Mouse (Mus musculus) liver, postnatal 0 days (tissue): ENCODE measurements around the gene Pygo1. TPM values are rescaled to one million over a fixed set of nuclear protein-coding genes. Genes with fewer than 3 reads are reported as not detected.

Source experiments
- ATAC-seq: fragments of 200-750 bp; cut with Nextera tagmentation; 2 replicates; pipeline ENCODE4 v1.8.0; 2017; ENCODE audit warnings: mild to moderate bottlenecking, moderate library complexity
- DNase-seq: peaks from one replicate; pipeline ENCODE4 v3.0.0-alpha.2; 2016
- H3K27ac ChIP-seq: fragments of 300-500 bp; sonication (generic); 2 replicates; pipeline ENCODE4 v1.5.1; 2014; ENCODE audit warnings: antibody characterized with exemption, moderate library complexity, mild to moderate bottlenecking, low read depth
- H3K27me3 ChIP-seq: fragments of 300-500 bp; sonication (generic); 2 replicates; pipeline ENCODE4 v1.6.1; 2014; ENCODE audit warnings: low read length, control low read depth, mixed read lengths; ENCODE audit not compliant: insufficient read depth
- H3K36me3 ChIP-seq: fragments of 300-500 bp; sonication (generic); replicated peaks from 2 replicates; pipeline ENCODE4 v1.6.1; 2014; ENCODE audit warnings: mild to moderate bottlenecking, control low read depth, low read length, moderate library complexity, mixed read lengths; ENCODE audit not compliant: insufficient read depth
- H3K4me1 ChIP-seq: fragments of 300-500 bp; sonication (generic); 2 replicates; pipeline ENCODE4 v1.6.1; 2014; ENCODE audit warnings: antibody characterized with exemption, mild to moderate bottlenecking, control low read depth; ENCODE audit not compliant: insufficient read depth
- H3K4me2 ChIP-seq: fragments of 300-500 bp; sonication (generic); 2 replicates; pipeline ENCODE4 v1.6.1; 2014; ENCODE audit warnings: low read depth, mild to moderate bottlenecking, low read length, moderate library complexity, mixed read lengths
- H3K4me3 ChIP-seq: fragments of 300-500 bp; sonication (generic); 2 replicates; pipeline ENCODE4 v1.5.1; 2014; ENCODE audit warnings: low read depth, low read length
- H3K9ac ChIP-seq: fragments of 300-500 bp; sonication (generic); replicated peaks from 2 replicates; pipeline ENCODE4 v1.6.1; 2014; ENCODE audit warnings: mild to moderate bottlenecking, moderate library complexity
- H3K9me3 ChIP-seq: fragments of 300-500 bp; sonication (generic); 2 replicates; pipeline ENCODE4 v1.6.1; 2016; ENCODE audit warnings: mild to moderate bottlenecking, control low read depth, low read length, mixed read lengths
- CTCF ChIP-seq: sonication (generic); IDR thresholded peaks from 2 replicates; pipeline ENCODE4 v1.5.1; 2016; ENCODE audit warnings: antibody characterized with exemption, low read depth
- EP300 ChIP-seq: IDR thresholded peaks from 2 replicates; pipeline ENCODE4 v1.6.1; 2016; ENCODE audit warnings: antibody characterized with exemption, low read depth, mild to moderate bottlenecking
- WGBS: fragments of 180-500 bp; shearing (Covaris S2); extraction: QIAGEN DNeasy Blood & Tissue Kit; methylation state at CpG from one replicate; pipeline ENCODE4 v1.1.7; 2014; ENCODE audit not compliant: insufficient replicate concordance; 5-methylcytosine and 5-hydroxymethylcytosine counted together
- polyA plus RNA-seq: library from polyadenylated mRNA; unstranded; fragments of >200 nt; fragmentation: Nextera tagmentation; extraction: Ambion mirVana; gene quantifications from 2 replicates; pipeline ENCODE4 v1.2.1, GENCODE M21; 2015

Gene Pygo1
- polyA plus RNA-seq, 1 experiment from 2014 or later = 0.06 TPM

GRCm38 (mm10) chr9:72881026-72881768 lies 44.2 kb upstream of the Pygo1 start:
- peak overlapping the region; percentile 36; the same call in 1 of the 2 replicates for H3K4me2 ChIP-seq
- 16% methylated on average over 15 of the region's 15 CpGs for WGBS

GRCm38 (mm10) chr9:72883940-72884339 lies 41.5 kb upstream of the Pygo1 start:
- no peak overlapping the region for H3K4me3 ChIP-seq
- no peak overlapping the region for H3K9ac ChIP-seq
- H3K27ac ChIP-seq = no peak overlapping the region
- TF ChIP-seq CTCF = peak; percentile 87
- TF ChIP-seq EP300 = no peak
- no peaks in the 10 kb centered on the region for H3K36me3 ChIP-seq
- no peaks in the 10 kb centered on the region for H3K27me3 ChIP-seq
- peak; percentile 33 for DNase-seq
- no peaks in the 10 kb centered on the region for H3K9me3 ChIP-seq
- no peak overlapping the region for H3K4me2 ChIP-seq
- WGBS = 12% methylated on average over 3 of the region's 3 CpGs
- peaks cover 10% of the 10 kb centered on the region for H3K4me1 ChIP-seq
- ATAC-seq = peak; percentile 63

More at GRCm38 (mm10) chr9:72881026-72881768, 44.2 kb upstream of the Pygo1 start:
- Histone ChIP-seq H3K9ac (no peak overlapping the region), H3K36me3 (no peaks in the 10 kb centered on the region), H3K27ac (peak overlapping the region; percentile 44), H3K4me3 (no peak overlapping the region), H3K27me3 (no peaks in the 10 kb centered on the region), H3K4me1 (peaks cover 10% of the 10 kb centered on the region), H3K9me3 (no peaks in the 10 kb centered on the region)
- no peak; the same call in 1 of the 2 replicates for TF ChIP-seq EP300
- DNase-seq (peak; percentile 56), ATAC-seq (peak; percentile 84)

GRCm38 (mm10) chr9:72889777-72890176 lies 35.7 kb upstream of the Pygo1 start:
- DNase-seq = no peak
- no peaks in the 10 kb centered on the region for H3K9me3 ChIP-seq
- TF ChIP-seq EP300 = no peak
- TF ChIP-seq CTCF = peak; percentile 56
- H3K9ac ChIP-seq = no peak overlapping the region
- no peaks in the 10 kb centered on the region for H3K36me3 ChIP-seq
- no peaks in the 10 kb centered on the region for H3K4me1 ChIP-seq
- WGBS = 65% methylated on average over 1 of the region's 1 CpGs
- no peaks in the 10 kb centered on the region for H3K27me3 ChIP-seq
- H3K4me2 ChIP-seq = no peak overlapping the region
- no peak overlapping the region for H3K27ac ChIP-seq
- H3K4me3 ChIP-seq = no peak overlapping the region
- ATAC-seq = no peak

- H3K4me2 ChIP-seq = no peak overlapping the region
- no peak for ATAC-seq
- DNase-seq = no peak
- H3K4me1 ChIP-seq = no peaks in the 10 kb centered on the region
- H3K27ac ChIP-seq = no peak overlapping the region
- no peak overlapping the region for H3K9ac ChIP-seq
- TF ChIP-seq EP300 (no peak), CTCF (no peak)
- WGBS = 80% methylated on average over 10 of the region's 10 CpGs
- H3K4me3 ChIP-seq = no peak overlapping the region
- H3K27me3 ChIP-seq = no peaks in the 10 kb centered on the region
- no peaks in the 10 kb centered on the region for H3K36me3 ChIP-seq
- H3K9me3 ChIP-seq = no peaks in the 10 kb centered on the region
Measured at GRCm38 (mm10) chr9:72890499-72891085, 34.9 kb upstream of the Pygo1 start.

GRCm38 (mm10) chr9:72892761-72893160 lies 32.7 kb upstream of the Pygo1 start:
- WGBS = 83% methylated on average over 5 of the region's 5 CpGs
- Histone ChIP-seq H3K9ac (no peak overlapping the region), H3K4me2 (no peak overlapping the region), H3K4me3 (no peak overlapping the region), H3K36me3 (no peaks in the 10 kb centered on the region), H3K27ac (no peak overlapping the region), H3K9me3 (no peaks in the 10 kb centered on the region), H3K4me1 (no peaks in the 10 kb centered on the region), H3K27me3 (no peaks in the 10 kb centered on the region)
- DNase-seq = no peak
- no peak for TF ChIP-seq EP300
- TF ChIP-seq CTCF = no peak
- ATAC-seq = no peak

- no peak overlapping the region for H3K4me3 ChIP-seq
- H3K9ac ChIP-seq = no peak overlapping the region
- TF ChIP-seq EP300 (no peak), CTCF (peak; percentile 38)
- no peak for ATAC-seq
- no peak overlapping the region for H3K27ac ChIP-seq
- DNase-seq = no peak
- 80% methylated on average over 6 of the region's 6 CpGs for WGBS
- H3K36me3 ChIP-seq = no peaks in the 10 kb centered on the region
- no peak overlapping the region for H3K4me2 ChIP-seq
- H3K27me3 ChIP-seq = no peaks in the 10 kb centered on the region
- no peaks in the 10 kb centered on the region for H3K4me1 ChIP-seq
- H3K9me3 ChIP-seq = no peaks in the 10 kb centered on the region
Measured at GRCm38 (mm10) chr9:72894796-72895352, 30.6 kb upstream of the Pygo1 start.
